Mouse (Mus musculus) heart, embryonic 13.5 days (tissue): Measurements from ENCODE around the gene Il33. TPM values are rescaled to one million over a fixed set of nuclear protein-coding genes. Genes with fewer than 3 reads are reported as not detected.

ENCODE experiments used
- ATAC-seq: fragments of 200-750 bp; cut with Nextera tagmentation; 2 replicates; pipeline ENCODE4 v1.8.0; 2017; ENCODE audit warnings: moderate TSS enrichment; ENCODE audit not compliant: insufficient number of reproducible peaks, low FRiP score, low TSS enrichment; ENCODE audit errors: extremely low read depth
- H3K27ac ChIP-seq: fragments of 300-500 bp; sonication (generic); replicated peaks from 2 replicates; pipeline ENCODE4 v1.5.1; 2015; ENCODE audit warnings: moderate library complexity, mild to moderate bottlenecking, inconsistent platforms
- H3K27me3 ChIP-seq: fragments of 300-500 bp; sonication (generic); replicated peaks from 2 replicates; pipeline ENCODE4 v1.6.1; 2015; ENCODE audit warnings: mild to moderate bottlenecking, inconsistent platforms
- H3K36me3 ChIP-seq: fragments of 300-500 bp; sonication (generic); 2 replicates; pipeline ENCODE4 v1.6.1; 2015; ENCODE audit warnings: mild to moderate bottlenecking, inconsistent platforms
- H3K4me1 ChIP-seq: fragments of 300-500 bp; sonication (generic); 2 replicates; pipeline ENCODE4 v1.6.1; 2015; ENCODE audit warnings: inconsistent platforms
- H3K4me2 ChIP-seq: fragments of 300-500 bp; sonication (generic); 2 replicates; pipeline ENCODE4 v1.6.1; 2015; ENCODE audit warnings: inconsistent platforms, mild to moderate bottlenecking, moderate library complexity
- H3K4me3 ChIP-seq: fragments of 300-500 bp; sonication (generic); 2 replicates; pipeline ENCODE4 v1.5.1; 2015; ENCODE audit warnings: moderate library complexity, mild to moderate bottlenecking, inconsistent platforms
- H3K9ac ChIP-seq: fragments of 300-500 bp; sonication (generic); 2 replicates; pipeline ENCODE4 v1.6.1; 2015; ENCODE audit warnings: inconsistent platforms, mild to moderate bottlenecking, moderate library complexity
- H3K9me3 ChIP-seq: fragments of 300-500 bp; sonication (generic); 2 replicates; pipeline ENCODE4 v1.6.1; 2016; ENCODE audit warnings: inconsistent platforms
- WGBS: fragments of 180-500 bp; shearing (Covaris S2); methylation state at CpG from one replicate; pipeline ENCODE4 v1.1.7; 2015; ENCODE audit warnings: mixed read lengths; 5-methylcytosine and 5-hydroxymethylcytosine counted together
- polyA plus RNA-seq: library from polyadenylated mRNA; unstranded; fragments of >200 nt; fragmentation: Nextera tagmentation; extraction: Ambion mirVana; gene quantifications from 2 replicates; pipeline ENCODE4 v1.2.1, GENCODE M21; 2015

Il33 gene
- polyA plus RNA-seq: 6.5 and 7.0 TPM in 2 replicates

- H3K27ac ChIP-seq: peak within 1 kb of the TSS; percentile 41
- WGBS: 38% methylated on average over 10 of the region's 10 CpGs
Measured at GRCm38 (mm10) chr19:29924638-29925258, at the start of gene Il33. Gene Il33 (plus strand): TSS chr19:29925114.

GRCm38 (mm10) chr19:29877422-29878291, 47.3 kb upstream of the Il33 start:
- Histone ChIP-seq H3K27ac (no peak overlapping the region), H3K27me3 (no peaks in the 10 kb centered on the region), H3K4me2 (no peak overlapping the region), H3K9me3 (no peaks in the 10 kb centered on the region), H3K36me3 (no peaks in the 10 kb centered on the region), H3K4me1 (no peaks in the 10 kb centered on the region), H3K4me3 (no peak overlapping the region), H3K9ac (no peak overlapping the region)
- WGBS: 56% methylated on average over 10 of the region's 10 CpGs
- no peak for ATAC-seq

More at GRCm38 (mm10) chr19:29924638-29925258, at the start of gene Il33:
- Histone ChIP-seq H3K27me3 (no peaks in the 10 kb centered on the region), H3K4me2 (peak within 1 kb of the TSS; percentile 57), H3K4me3 (peak within 1 kb of the TSS; percentile 26), H3K4me1 (peaks cover 34% of the 10 kb centered on the region), H3K9ac (no peak within 1 kb of the TSS), H3K9me3 (no peaks in the 10 kb centered on the region), H3K36me3 (no peaks in the 10 kb centered on the region)
- ATAC-seq: no peak

GRCm38 (mm10) chr19:29878896-29879504, 45.9 kb upstream of the Il33 start:
- WGBS: 69% methylated on average over 8 of the region's 8 CpGs
- no peak overlapping the region for H3K27ac ChIP-seq
- no peaks in the 10 kb centered on the region for H3K27me3 ChIP-seq
- no peaks in the 10 kb centered on the region for H3K9me3 ChIP-seq
- no peaks in the 10 kb centered on the region for H3K36me3 ChIP-seq
- no peaks in the 10 kb centered on the region for H3K4me1 ChIP-seq
- H3K4me2 ChIP-seq: no peak overlapping the region
- no peak overlapping the region for H3K9ac ChIP-seq
- H3K4me3 ChIP-seq: no peak overlapping the region
- ATAC-seq: no peak

GRCm38 (mm10) chr19:29880918-29881317, 44.0 kb upstream of the Il33 start:
- no peak overlapping the region for H3K4me2 ChIP-seq
- no peak overlapping the region for H3K4me3 ChIP-seq
- no peaks in the 10 kb centered on the region for H3K9me3 ChIP-seq
- 77% methylated on average over 4 of the region's 4 CpGs for WGBS
- H3K27me3 ChIP-seq: no peaks in the 10 kb centered on the region
- no peak for ATAC-seq
- no peak overlapping the region for H3K9ac ChIP-seq
- no peaks in the 10 kb centered on the region for H3K4me1 ChIP-seq
- no peaks in the 10 kb centered on the region for H3K36me3 ChIP-seq
- H3K27ac ChIP-seq: no peak overlapping the region

- Histone ChIP-seq H3K4me2 (no peak overlapping the region), H3K4me3 (no peak overlapping the region), H3K9me3 (no peaks in the 10 kb centered on the region), H3K27ac (no peak overlapping the region), H3K4me1 (no peaks in the 10 kb centered on the region), H3K27me3 (no peaks in the 10 kb centered on the region), H3K36me3 (no peaks in the 10 kb centered on the region), H3K9ac (no peak overlapping the region)
- ATAC-seq: no peak
- 74% methylated on average over 3 of the region's 3 CpGs for WGBS
Measured at GRCm38 (mm10) chr19:29882696-29883095, 42.2 kb upstream of the Il33 start.

GRCm38 (mm10) chr19:29885548-29885947, 39.4 kb upstream of the Il33 start:
- H3K9ac ChIP-seq: no peak overlapping the region
- H3K27me3 ChIP-seq: no peaks in the 10 kb centered on the region
- no peak overlapping the region for H3K27ac ChIP-seq
- no peaks in the 10 kb centered on the region for H3K36me3 ChIP-seq
- ATAC-seq: no peak
- no peaks in the 10 kb centered on the region for H3K4me1 ChIP-seq
- no peak overlapping the region for H3K4me2 ChIP-seq
- no peaks in the 10 kb centered on the region for H3K9me3 ChIP-seq
- WGBS: 78% methylated on average over 6 of the region's 6 CpGs
- no peak overlapping the region for H3K4me3 ChIP-seq

- ATAC-seq: no peak
- H3K36me3 ChIP-seq: no peaks in the 10 kb centered on the region
- H3K4me2 ChIP-seq: no peak overlapping the region
- WGBS: 82% methylated on average over 2 of the region's 2 CpGs
- no peaks in the 10 kb centered on the region for H3K9me3 ChIP-seq
- no peak overlapping the region for H3K27ac ChIP-seq
- no peaks in the 10 kb centered on the region for H3K4me1 ChIP-seq
- H3K9ac ChIP-seq: no peak overlapping the region
- no peaks in the 10 kb centered on the region for H3K27me3 ChIP-seq
- no peak overlapping the region for H3K4me3 ChIP-seq
Measured at GRCm38 (mm10) chr19:29887476-29887875, 37.4 kb upstream of the Il33 start.

- ATAC-seq: no peak
- H3K4me1 ChIP-seq: no peaks in the 10 kb centered on the region
- H3K36me3 ChIP-seq: no peaks in the 10 kb centered on the region
- no peaks in the 10 kb centered on the region for H3K9me3 ChIP-seq
- H3K4me3 ChIP-seq: no peak overlapping the region
- H3K9ac ChIP-seq: no peak overlapping the region
- WGBS: 77% methylated on average over 6 of the region's 6 CpGs
- H3K27ac ChIP-seq: no peak overlapping the region
- H3K27me3 ChIP-seq: no peaks in the 10 kb centered on the region
- no peak overlapping the region for H3K4me2 ChIP-seq
Measured at GRCm38 (mm10) chr19:29888946-29889345, 36.0 kb upstream of the Il33 start.

GRCm38 (mm10) chr19:29891981-29892380, 32.9 kb upstream of the Il33 start:
- Histone ChIP-seq H3K27me3 (no peaks in the 10 kb centered on the region), H3K4me1 (no peaks in the 10 kb centered on the region), H3K4me3 (no peak overlapping the region), H3K27ac (no peak overlapping the region), H3K9ac (no peak overlapping the region), H3K36me3 (no peaks in the 10 kb centered on the region), H3K4me2 (no peak overlapping the region), H3K9me3 (no peaks in the 10 kb centered on the region)
- 58% methylated on average over 4 of the region's 4 CpGs for WGBS
- no peak for ATAC-seq

GRCm38 (mm10) chr19:29892786-29893185, 32.1 kb upstream of the Il33 start:
- H3K27me3 ChIP-seq: no peaks in the 10 kb centered on the region
- H3K4me1 ChIP-seq: no peaks in the 10 kb centered on the region
- no peak overlapping the region for H3K4me2 ChIP-seq
- no peak overlapping the region for H3K4me3 ChIP-seq
- 54% methylated on average over 6 of the region's 6 CpGs for WGBS
- no peaks in the 10 kb centered on the region for H3K36me3 ChIP-seq
- H3K9me3 ChIP-seq: no peaks in the 10 kb centered on the region
- H3K9ac ChIP-seq: no peak overlapping the region
- H3K27ac ChIP-seq: no peak overlapping the region
- no peak for ATAC-seq

GRCm38 (mm10) chr19:29893718-29894273, 31.1 kb upstream of the Il33 start:
- H3K27ac ChIP-seq: no peak overlapping the region
- H3K9ac ChIP-seq: no peak overlapping the region
- WGBS: 76% methylated on average over 4 of the region's 4 CpGs
- H3K9me3 ChIP-seq: no peaks in the 10 kb centered on the region
- no peak overlapping the region for H3K4me3 ChIP-seq
- no peak for ATAC-seq
- H3K4me1 ChIP-seq: no peaks in the 10 kb centered on the region
- no peaks in the 10 kb centered on the region for H3K36me3 ChIP-seq
- H3K4me2 ChIP-seq: no peak overlapping the region
- H3K27me3 ChIP-seq: no peaks in the 10 kb centered on the region
